Mouse (Mus musculus) neutrophil, adult 5-6 weeks (primary cell): Measurements from ENCODE around the gene Snn. TPM values are rescaled to one million over a fixed set of nuclear protein-coding genes. Genes with fewer than 3 reads are reported as not detected.
A peak's percentile ranks its signal among the peaks of the same experiment; 100 is the strongest.

Source experiments
- ATAC-seq: fragments of 151-379, 151-347 bp; 2 replicates; pipeline ENCODE4 v1.8.0; 2017; ENCODE audit warnings: mild to moderate bottlenecking, moderate TSS enrichment; ENCODE audit not compliant: insufficient number of reproducible peaks, poor library complexity, low FRiP score, severe bottlenecking; ENCODE audit errors: extremely low read depth
- total RNA-seq: library from RNA; stranded (forward); fragments of 200-1000 nt; gene quantifications from 2 replicates; pipeline ENCODE4 v1.2.3, GENCODE M21; 2017

Gene Snn
- total RNA-seq, 1 experiment from 2014 or later = 214 TPM

GRCm38 (mm10) chr16:11040603-11041002, 20.1 kb upstream of the Snn start:
- ATAC-seq = no peak

GRCm38 (mm10) chr16:11043239-11043638, 17.5 kb upstream of the Snn start:
- ATAC-seq = no peak

- no peak for ATAC-seq
Measured at GRCm38 (mm10) chr16:11046437-11046836, 14.3 kb upstream of the Snn start.

GRCm38 (mm10) chr16:11047130-11047529, 13.6 kb upstream of the Snn start:
- no peak for ATAC-seq

- no peak for ATAC-seq
Measured at GRCm38 (mm10) chr16:11050226-11050625, 10.5 kb upstream of the Snn start.

GRCm38 (mm10) chr16:11051134-11051533, 9.6 kb upstream of the Snn start:
- ATAC-seq = no peak

GRCm38 (mm10) chr16:11054409-11054808, 6.3 kb upstream of the Snn start:
- no peak for ATAC-seq

GRCm38 (mm10) chr16:11054871-11055270, 5.9 kb upstream of the Snn start:
- no peak for ATAC-seq

- ATAC-seq = no peak
Measured at GRCm38 (mm10) chr16:11055916-11056315, 4.8 kb upstream of the Snn start.

GRCm38 (mm10) chr16:11062794-11063721, 2.3 kb downstream of the Snn start:
- no peak for ATAC-seq

- no peak for ATAC-seq
Measured at GRCm38 (mm10) chr16:11064341-11064740, 3.6 kb downstream of the Snn start.

GRCm38 (mm10) chr16:11064742-11065141, 4.0 kb downstream of the Snn start:
- no peak for ATAC-seq

- no peak for ATAC-seq
Measured at GRCm38 (mm10) chr16:11065431-11065830, 4.7 kb downstream of the Snn start.

GRCm38 (mm10) chr16:11066029-11066832, 5.5 kb downstream of the Snn start, which contains the start of gene Litaf:
TSS of gene Litaf (minus strand) at chr16:11066157.
- ATAC-seq = peak; percentile 85

- no peak for ATAC-seq
Measured at GRCm38 (mm10) chr16:11066833-11067191, 6.1 kb downstream of the Snn start.

GRCm38 (mm10) chr16:11068666-11069065, 7.9 kb downstream of the Snn start:
- ATAC-seq = no peak

- no peak for ATAC-seq
Measured at GRCm38 (mm10) chr16:11069271-11069670, 8.5 kb downstream of the Snn start.

- no peak for ATAC-seq
Measured at GRCm38 (mm10) chr16:11069710-11070420, 9.1 kb downstream of the Snn start.

- no peak for ATAC-seq
Measured at GRCm38 (mm10) chr16:11071176-11071575, 10.4 kb downstream of the Snn start.
